Mouse (Mus musculus): ENCODE measurements around the gene H2-D1. TPM values are rescaled to one million over a fixed set of nuclear protein-coding genes. Genes with fewer than 3 reads are reported as not detected.

Gene H2-D1
- total and polyA plus RNA-seq, 3 experiments = 105 to 286 (median 131) TPM

GRCm38 (mm10) chr17:35247144-35247543 is 15.4 kb upstream of the H2-D1 start:
- Histone ChIP-seq H3K4me3 (no peak overlapping the region), H3K4me1 (ENCODE audit: control insufficient read depth, insufficient read depth, low read length) (peaks cover 14% of the 10 kb centered on the region), H3K27me3 (ENCODE audit: control insufficient read depth, insufficient read depth, low read length) (no peaks in the 10 kb centered on the region), H3K36me3 (ENCODE audit: control insufficient read depth, insufficient read depth, low read length) (peaks cover 26% of the 10 kb centered on the region), H3K27ac (no peak overlapping the region), H3K79me2 (replicated peaks; ENCODE audit: control insufficient read depth, insufficient read depth, low read length) (peaks cover 4% of the 10 kb centered on the region), H3K9ac (ENCODE audit: low read depth, low read length) (no peak overlapping the region)
- no peak for DNase-seq
- WGBS = 62% methylated on average over 7 of the region's 7 CpGs
- TF ChIP-seq CTCF (IDR thresholded peaks at IDR 0.05) = no peak
- TF ChIP-seq EP300 (IDR thresholded peaks at IDR 0.05; ENCODE audit: insufficient read depth, low read depth, low read length) = no peak
- TF ChIP-seq POLR2A (IDR thresholded peaks at IDR 0.05; ENCODE audit: insufficient read depth, low read depth, low read length) = no peak
- intact Hi-C loops (cut with DNase I) = loop anchor here (10.0 kb wide), 1 partner anchor 412 kb away; the partner anchor contains the start of genes Dxo and Stk19

- Histone ChIP-seq H3K79me2 (replicated peaks; ENCODE audit: control insufficient read depth, insufficient read depth, low read length) (peaks cover 4% of the 10 kb centered on the region), H3K4me1 (ENCODE audit: control insufficient read depth, insufficient read depth, low read length) (peaks cover 10% of the 10 kb centered on the region), H3K27ac (no peak overlapping the region), H3K36me3 (ENCODE audit: control insufficient read depth, insufficient read depth, low read length) (peaks cover 19% of the 10 kb centered on the region), H3K4me3 (no peak overlapping the region), H3K27me3 (ENCODE audit: control insufficient read depth, insufficient read depth, low read length) (no peaks in the 10 kb centered on the region), H3K9ac (ENCODE audit: low read depth, low read length) (no peak overlapping the region)
- TF ChIP-seq POLR2A (IDR thresholded peaks at IDR 0.05; ENCODE audit: insufficient read depth, low read depth, low read length) (no peak), EP300 (IDR thresholded peaks at IDR 0.05; ENCODE audit: insufficient read depth, low read depth, low read length) (no peak)
- intact Hi-C loops (cut with DNase I) = loop anchor here (10.0 kb wide), 1 partner anchor 414 kb away; the partner anchor contains the start of genes Dxo and Stk19
- no peak for DNase-seq
- WGBS = 86% methylated on average over 14 of the region's 14 CpGs
Observed at GRCm38 (mm10) chr17:35248986-35249385, 13.5 kb upstream of the H2-D1 start.

GRCm38 (mm10) chr17:35249451-35250197 is 12.9 kb upstream of the H2-D1 start:
- no peaks in the 10 kb centered on the region for H3K79me2 ChIP-seq (replicated peaks; ENCODE audit: control insufficient read depth, insufficient read depth, low read length)
- no peak overlapping the region for H3K9ac ChIP-seq (ENCODE audit: low read depth, low read length)
- H3K36me3 ChIP-seq (ENCODE audit: control insufficient read depth, insufficient read depth, low read length) = peaks cover 13% of the 10 kb centered on the region
- no peaks in the 10 kb centered on the region for H3K27me3 ChIP-seq (ENCODE audit: control insufficient read depth, insufficient read depth, low read length)
- no peak overlapping the region for H3K27ac ChIP-seq
- DNase-seq = no peak
- TF ChIP-seq EP300 (IDR thresholded peaks at IDR 0.05; ENCODE audit: insufficient read depth, low read depth, low read length) = no peak
- no peak for TF ChIP-seq CTCF (IDR thresholded peaks at IDR 0.05)
- TF ChIP-seq POLR2A (IDR thresholded peaks at IDR 0.05; ENCODE audit: insufficient read depth, low read depth, low read length) = no peak
- H3K4me1 ChIP-seq (ENCODE audit: control insufficient read depth, insufficient read depth, low read length) = peaks cover 5% of the 10 kb centered on the region; the same call in 1 of the 2 replicates
- H3K4me3 ChIP-seq = no peak overlapping the region
- 81% methylated on average over 19 of the region's 19 CpGs for WGBS
- intact Hi-C loops (cut with DNase I) = loop anchor here (10.0 kb wide), 1 partner anchor 415 kb away; the partner anchor contains the start of genes Dxo and Stk19

DNA sequence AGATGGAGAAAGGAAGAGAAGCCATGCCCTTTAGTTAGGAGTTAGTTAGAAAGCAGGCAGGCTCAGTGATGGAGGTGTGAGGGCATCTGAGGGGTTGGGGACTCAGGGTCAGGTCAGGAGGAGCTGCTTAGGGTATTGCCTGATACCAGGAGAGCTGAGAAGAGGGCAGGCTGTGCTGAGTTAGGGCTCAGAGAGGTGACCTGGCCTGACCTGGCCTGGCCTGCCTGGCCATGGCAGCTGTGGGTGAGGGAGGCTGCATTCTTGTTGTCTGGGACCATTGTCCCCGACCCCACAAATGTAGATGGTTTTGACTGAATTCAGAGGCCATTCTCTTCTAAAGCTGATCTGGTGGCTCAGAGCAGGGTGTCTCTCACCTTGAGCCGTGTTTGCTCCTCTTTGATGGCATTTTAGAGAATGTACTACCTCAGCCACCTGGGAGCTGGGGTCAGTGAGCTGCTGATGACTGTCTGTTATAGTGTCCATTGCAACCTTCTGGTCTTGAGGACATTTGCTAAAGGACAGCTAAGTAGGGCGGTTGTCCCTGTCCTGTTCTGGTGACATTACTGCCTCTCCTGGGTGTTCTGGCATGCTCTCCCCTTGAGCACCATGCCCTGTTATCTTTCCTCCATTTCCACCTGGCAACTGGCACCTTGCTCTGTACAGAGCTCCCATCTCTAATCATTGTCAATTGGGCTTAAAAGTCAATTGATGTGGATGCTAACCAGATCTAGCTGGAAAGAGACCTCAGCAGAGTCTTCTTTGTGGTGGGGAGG is 12.0 kb upstream of the H2-D1 start:
- no peak for TF ChIP-seq CTCF (IDR thresholded peaks at IDR 0.05)
- no peak for TF ChIP-seq EP300 (IDR thresholded peaks at IDR 0.05; ENCODE audit: insufficient read depth, low read depth, low read length)
- TF ChIP-seq POLR2A (IDR thresholded peaks at IDR 0.05; ENCODE audit: insufficient read depth, low read depth, low read length) = no peak
- DNase-seq = no peak
- H3K9ac ChIP-seq (ENCODE audit: low read depth, low read length) = no peak overlapping the region
- H3K4me1 ChIP-seq (ENCODE audit: control insufficient read depth, insufficient read depth, low read length) = peaks cover 5% of the 10 kb centered on the region; the same call in 1 of the 2 replicates
- no peak overlapping the region for H3K4me3 ChIP-seq
- peaks cover 6% of the 10 kb centered on the region; the same call in 1 of the 2 replicates for H3K36me3 ChIP-seq (ENCODE audit: control insufficient read depth, insufficient read depth, low read length)
- H3K79me2 ChIP-seq (replicated peaks; ENCODE audit: control insufficient read depth, insufficient read depth, low read length) = no peaks in the 10 kb centered on the region
- no peak overlapping the region for H3K27ac ChIP-seq
- no peaks in the 10 kb centered on the region for H3K27me3 ChIP-seq (ENCODE audit: control insufficient read depth, insufficient read depth, low read length)
- intact Hi-C loops (cut with DNase I) = no loop called here
- 91% methylated on average over 3 of the region's 3 CpGs for WGBS

DNA sequence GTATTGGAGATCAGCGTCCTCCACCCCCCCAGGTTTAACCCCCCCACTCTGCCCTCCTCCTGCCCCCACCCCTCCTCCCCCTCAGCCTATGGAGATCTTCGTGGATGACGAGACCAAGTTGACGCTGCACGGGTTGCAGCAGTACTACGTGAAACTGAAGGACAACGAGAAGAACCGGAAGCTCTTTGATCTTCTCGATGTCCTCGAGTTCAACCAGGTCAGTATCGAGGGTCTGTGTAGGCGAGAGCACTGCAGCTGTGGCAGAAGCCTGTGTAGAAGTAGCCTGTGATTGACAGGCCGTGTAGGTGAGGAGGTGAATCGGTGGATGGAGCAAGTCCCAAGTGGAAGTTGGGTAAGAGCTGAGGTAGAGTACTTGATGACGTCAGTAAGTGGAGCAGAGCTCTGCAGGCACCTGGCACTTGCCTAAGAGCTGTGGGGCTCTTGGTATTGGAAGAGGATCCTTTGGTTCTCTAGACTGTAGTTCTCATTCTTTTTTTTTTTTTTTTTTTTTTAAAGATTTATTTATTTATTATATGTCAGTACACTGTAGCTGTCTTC is 11.3 kb upstream of the H2-D1 start:
- TF ChIP-seq CTCF (IDR thresholded peaks at IDR 0.05) (no peak), EP300 (IDR thresholded peaks at IDR 0.05; ENCODE audit: insufficient read depth, low read depth, low read length) (0 out of 2 replicates have a peak, but pooled peaks have one; percentile 9)
- intact Hi-C loops (cut with DNase I) = no loop called here
- H3K27ac ChIP-seq = no peak overlapping the region

More for the DNA sequence above, 11.3 kb upstream of the H2-D1 start:
- no peak overlapping the region for H3K9ac ChIP-seq (ENCODE audit: low read depth, low read length)
- 66% methylated on average over 15 of the region's 15 CpGs for WGBS
- H3K36me3 ChIP-seq (ENCODE audit: control insufficient read depth, insufficient read depth, low read length) = peaks cover 5% of the 10 kb centered on the region; the same call in 1 of the 2 replicates
- H3K79me2 ChIP-seq (replicated peaks; ENCODE audit: control insufficient read depth, insufficient read depth, low read length) = no peaks in the 10 kb centered on the region
- H3K4me3 ChIP-seq = no peak overlapping the region
- no peaks in the 10 kb centered on the region for H3K27me3 ChIP-seq (ENCODE audit: control insufficient read depth, insufficient read depth, low read length)
- peaks cover 2% of the 10 kb centered on the region; the same call in 1 of the 2 replicates for H3K4me1 ChIP-seq (ENCODE audit: control insufficient read depth, insufficient read depth, low read length)
- DNase-seq = no peak
